ENCODE assay signal across 12 mouse cellular contexts in the genomic region with DNA sequence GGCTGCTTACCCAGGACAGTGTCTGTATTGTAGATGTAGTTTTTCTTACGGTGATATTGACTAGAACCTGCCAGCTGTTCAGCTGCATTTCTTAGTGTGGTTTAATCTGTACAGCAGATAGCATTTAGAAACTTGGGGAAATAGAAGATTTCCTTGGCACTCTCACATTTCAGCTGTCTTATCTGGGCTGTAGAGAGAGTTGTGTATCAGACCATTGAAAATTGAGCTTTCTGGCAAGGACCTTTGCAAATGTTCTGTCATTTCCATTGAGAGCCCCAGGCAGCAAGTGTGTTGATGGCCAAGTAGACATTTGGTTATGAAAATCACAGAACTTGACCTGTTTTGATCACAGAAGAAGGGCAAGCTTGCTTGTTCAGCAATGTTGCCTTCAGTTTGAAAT. TPM values are rescaled to one million over a fixed set of nuclear protein-coding genes. Genes with fewer than 3 reads are reported as not detected.
A peak's percentile ranks its signal among the peaks of the same experiment; 100 is the strongest.
DNase-seq lines count a peak whose midpoint lies in the region; ATAC-seq and TF ChIP-seq lines count a peak whose summit lies in the region.
"Had no signal": no experiment of that assay in that cellular context is flagged by ENCODE, and none has a peak within 500 bp of the region (broad histone marks: within the 10 kb centered on the region; RNA-seq: fewer than 3 reads in every experiment).

No protein-coding gene starts in this region.

- no peak for DNase-seq in gastrocnemius, adult 2 months
- no peak for DNase-seq in gastrocnemius, postnatal 10 days
- peak; percentile 74 for DNase-seq in cerebellum, adult 9-11 months
- DNase-seq in heart, postnatal 4 days, result no peak
- DNase-seq in thymus, postnatal 10 days (ENCODE audit: low spot score in 2 of 2), result no peak
- DNase-seq: heart, adult 11 months; kidney, adult 2 months; thymus, postnatal 4 days had no signal

- no peak overlapping the region for H3K9ac ChIP-seq in midbrain, embryonic 15.5 days
- no peak overlapping the region for H3K9ac ChIP-seq in midbrain, embryonic 13.5 days (replicated peaks)
- H3K9ac ChIP-seq: liver, embryonic 14.5 days had no signal

- peaks cover 43% of the 10 kb centered on the region for H3K4me1 ChIP-seq in midbrain, embryonic 15.5 days
- H3K4me1 ChIP-seq in midbrain, embryonic 13.5 days (replicated peaks), result peaks cover 52% of the 10 kb centered on the region

- no peak overlapping the region for H3K4me3 ChIP-seq in gastrocnemius, adult 2 months
- H3K4me3 ChIP-seq in midbrain, embryonic 15.5 days, result no peak overlapping the region
- H3K4me3 ChIP-seq in midbrain, embryonic 13.5 days (replicated peaks), result no peak overlapping the region

- ATAC-seq in midbrain, embryonic 15.5 days (replicated peaks), result no peak
- no peak for ATAC-seq in midbrain, embryonic 13.5 days
- ATAC-seq in megakaryocyte-erythroid progenitor cell, adult 5-6 weeks (replicated peaks; ENCODE audit: low FRiP score, low TSS enrichment, poor library complexity, severe bottlenecking), result peak; percentile 24

- TF ChIP-seq CTCF in gastrocnemius, adult 2 months (IDR thresholded peaks at IDR 0.05), result no peak

- no peak overlapping the region for H3K4me2 ChIP-seq in midbrain, embryonic 15.5 days
- no peak overlapping the region for H3K4me2 ChIP-seq in midbrain, embryonic 13.5 days (replicated peaks)

- H3K36me3 ChIP-seq in midbrain, embryonic 15.5 days (replicated peaks), result no peaks in the 10 kb centered on the region
- peaks cover 1% of the 10 kb centered on the region for H3K36me3 ChIP-seq in midbrain, embryonic 13.5 days

- 69% methylated on average over 1 of the region's 1 CpGs for WGBS in midbrain, embryonic 15.5 days
- WGBS in midbrain, embryonic 13.5 days, result 88% methylated on average over 1 of the region's 1 CpGs

- H3K27ac ChIP-seq in gastrocnemius, adult 2 months, result peak overlapping the region; percentile 13; the same call in 1 of the 2 replicates
- 0 out of 2 replicates have a peak overlapping the region, but pooled peaks have one; percentile 25 for H3K27ac ChIP-seq in midbrain, embryonic 15.5 days
- no peak overlapping the region for H3K27ac ChIP-seq in midbrain, embryonic 13.5 days
- H3K27ac ChIP-seq: liver, embryonic 14.5 days had no signal

- intact Hi-C loops in gastrocnemius, adult 2 months (cut with DNase I), result no loop called here

- no peaks in the 10 kb centered on the region for H3K9me3 ChIP-seq in midbrain, embryonic 15.5 days
- H3K9me3 ChIP-seq in midbrain, embryonic 13.5 days, result no peaks in the 10 kb centered on the region

- no peaks in the 10 kb centered on the region for H3K27me3 ChIP-seq in midbrain, embryonic 15.5 days (replicated peaks)
- H3K27me3 ChIP-seq in midbrain, embryonic 13.5 days, result no peaks in the 10 kb centered on the region

RNA-seq across cellular contexts. Expression of a gene that starts 10.8 kb away (rescaled TPM):
- 1 to 10 TPM; 4.1 to 4.2 TPM for total RNA-seq in gastrocnemius, adult 2 months (2021)
- 10 to 100 TPM; 12.1 to 19.0 TPM for total RNA-seq in gastrocnemius, postnatal 10 days (2021)
- 10.0 and 10.7 TPM in 2 replicates for polyA plus RNA-seq in midbrain, embryonic 15.5 days (2015; fragmentation: Nextera tagmentation; extraction: Ambion mirVana)
- polyA plus RNA-seq in midbrain, embryonic 13.5 days (2015; fragmentation: Nextera tagmentation; extraction: Ambion mirVana), result 11.1 and 11.8 TPM in 2 replicates
- 11.4 and 14.8 TPM in 2 replicates for total RNA-seq in megakaryocyte-erythroid progenitor cell, adult 5-6 weeks (2014; fragmentation: Nextera tagmentation)
- total RNA-seq in megakaryocyte-erythroid progenitor cell, adult 5-6 weeks (2017), result 14.4 and 26.4 TPM in 2 replicates
- 10 to 100 TPM; 51.4 to 52.3 TPM for total RNA-seq in heart, postnatal 4 days (2021)

RNA-seq across cellular contexts. Expression of a gene that starts 40.7 kb away (rescaled TPM):
- 10 to 100 TPM; 26.5 to 35.1 TPM for total RNA-seq in gastrocnemius, adult 2 months (2021)
- 10 to 100 TPM; 31.4 to 31.7 TPM for total RNA-seq in gastrocnemius, postnatal 10 days (2021)
- 80.2 and 84.7 TPM in 2 replicates for polyA plus RNA-seq in midbrain, embryonic 15.5 days (2015; fragmentation: Nextera tagmentation; extraction: Ambion mirVana)
- polyA plus RNA-seq in midbrain, embryonic 13.5 days (2015; fragmentation: Nextera tagmentation; extraction: Ambion mirVana), result 79.1 and 82.7 TPM in 2 replicates
- 38.0 and 42.2 TPM in 2 replicates for total RNA-seq in megakaryocyte-erythroid progenitor cell, adult 5-6 weeks (2014; fragmentation: Nextera tagmentation)
- 44.9 and 47.5 TPM in 2 replicates for total RNA-seq in megakaryocyte-erythroid progenitor cell, adult 5-6 weeks (2017)
- total RNA-seq in heart, postnatal 4 days (2021), result 10 to 100 TPM; 33.9 to 36.5 TPM
